Mouse (Mus musculus): ENCODE measurements around the gene Bmt2.

The Bmt2 gene

DNA sequence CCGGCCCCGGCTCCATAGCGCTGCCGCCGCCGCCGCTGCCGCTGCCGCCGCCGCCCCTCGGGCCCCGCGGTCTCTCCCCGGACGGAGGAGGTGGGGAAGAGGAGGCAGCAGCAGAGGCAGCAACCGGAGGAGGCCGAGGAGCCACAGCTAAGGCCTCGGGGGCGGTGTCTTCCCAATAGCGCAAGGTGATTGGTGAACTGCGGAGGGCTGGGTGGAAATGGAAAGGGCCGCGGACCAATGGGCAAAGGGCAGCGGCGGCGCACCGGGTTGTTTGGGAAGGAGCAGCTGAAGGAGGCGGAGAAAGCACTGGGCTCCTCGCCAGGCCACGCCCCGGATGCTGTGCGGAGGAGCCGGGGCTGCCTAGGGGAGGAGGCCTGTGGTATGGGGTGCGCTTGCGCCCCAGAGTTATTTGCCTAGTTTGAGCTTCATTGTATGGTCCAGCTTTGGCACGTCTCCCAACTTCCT, at the start of gene Bmt2:
Gene Bmt2, minus strand, starts transcription at position 149 of the 465 bp plus-strand sequence.
- peak; percentile 99 for DNase-seq (ENCODE audit: low spot score in 2 of 2)

DNA sequence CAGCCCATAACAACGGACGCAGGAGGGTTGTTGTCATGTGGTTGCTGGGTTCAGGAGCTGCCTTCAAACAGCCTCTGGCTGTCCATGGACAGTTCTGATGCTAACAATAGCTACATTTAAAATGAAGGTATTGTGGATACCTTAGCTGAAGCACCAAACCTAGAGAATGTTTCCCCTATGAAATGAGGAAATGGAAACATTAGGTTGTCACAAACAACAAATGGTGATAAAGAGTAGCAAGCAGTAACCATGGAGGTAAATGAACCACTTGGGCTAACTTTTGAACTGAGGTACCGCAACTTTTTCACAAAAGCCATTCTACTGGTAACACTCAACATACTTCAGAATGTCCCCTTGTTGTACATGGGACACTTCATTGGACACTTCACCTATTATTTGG, 44.4 kb upstream of the Bmt2 start:
- no peak for DNase-seq (ENCODE audit: low spot score in 2 of 2)

DNA sequence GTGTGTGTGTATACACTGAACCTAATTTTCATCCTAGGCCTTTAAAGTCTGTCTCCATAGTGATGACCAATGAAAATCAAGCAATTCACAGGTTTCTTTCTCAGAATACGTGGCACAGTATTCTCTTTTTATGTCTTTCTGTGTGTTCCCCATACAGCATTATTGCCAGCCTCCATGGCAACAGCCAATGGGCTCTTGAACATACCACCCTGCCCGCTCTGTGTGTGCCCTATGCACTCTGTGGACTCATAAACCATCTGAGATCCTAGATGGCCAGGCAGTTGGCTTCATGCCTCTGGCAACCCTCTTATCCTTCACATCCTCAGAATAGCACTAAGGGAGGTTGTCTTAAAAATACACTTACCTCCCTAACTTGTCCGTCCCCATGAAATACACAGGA, 37.1 kb upstream of the Bmt2 start:
- no peak for DNase-seq (ENCODE audit: low spot score in 2 of 2)

DNA sequence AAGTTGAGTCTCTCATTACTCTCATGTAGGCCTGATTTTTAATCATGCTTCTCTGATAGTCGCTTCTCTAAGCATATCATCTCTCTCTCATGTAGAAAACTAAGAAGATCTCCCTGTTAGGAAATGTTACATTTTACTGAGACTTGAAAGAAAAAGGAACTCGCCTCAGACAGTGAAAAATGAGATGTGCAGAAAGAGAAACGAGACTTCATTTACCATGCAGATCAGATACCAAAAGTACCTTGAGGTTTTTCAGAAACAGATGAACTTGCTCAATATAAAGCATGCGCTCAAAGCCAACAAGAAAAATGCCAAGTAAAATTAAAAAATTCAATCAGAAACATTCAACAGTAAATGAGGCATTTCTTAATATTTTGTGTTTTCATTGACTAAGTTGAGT, 19.1 kb upstream of the Bmt2 start:
- DNase-seq (ENCODE audit: low spot score in 2 of 2), result no peak

DNA sequence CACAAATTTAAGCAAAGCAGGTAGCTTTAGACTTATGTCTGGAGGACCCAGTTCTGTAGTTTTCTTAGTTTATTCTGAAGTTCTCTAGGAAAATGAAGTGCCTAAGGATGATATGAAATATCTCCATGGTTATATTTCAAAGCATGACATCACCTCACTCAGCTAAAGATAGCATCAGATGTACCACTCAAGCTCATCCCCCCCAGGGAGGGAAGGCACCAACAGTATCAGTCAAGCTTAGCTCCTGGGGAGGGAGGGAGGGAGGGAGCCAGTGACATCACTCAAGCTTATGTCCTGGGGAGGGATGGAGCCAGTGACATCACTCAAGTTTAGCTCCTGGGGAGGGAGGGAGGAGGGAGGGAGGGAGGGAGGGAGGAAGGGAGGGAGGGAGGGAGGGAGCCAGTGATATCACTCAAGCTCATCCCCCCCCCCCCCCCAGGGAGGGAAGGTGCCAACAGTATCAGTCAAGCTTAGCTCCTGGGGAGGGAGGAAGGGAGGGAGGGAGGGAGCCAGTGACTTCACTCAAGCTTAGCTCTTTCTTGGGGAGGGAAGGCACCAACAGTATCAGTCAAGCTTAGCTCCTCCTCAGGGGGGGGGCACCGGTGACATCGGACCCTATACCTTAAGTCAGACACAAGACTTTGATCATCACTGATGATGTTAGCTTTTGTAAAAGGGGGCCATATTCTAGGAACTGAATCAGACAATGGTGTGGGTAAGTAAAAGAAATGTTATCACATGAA, 17.5 kb upstream of the Bmt2 start:
- DNase-seq (ENCODE audit: low spot score in 2 of 2), result no peak

DNA sequence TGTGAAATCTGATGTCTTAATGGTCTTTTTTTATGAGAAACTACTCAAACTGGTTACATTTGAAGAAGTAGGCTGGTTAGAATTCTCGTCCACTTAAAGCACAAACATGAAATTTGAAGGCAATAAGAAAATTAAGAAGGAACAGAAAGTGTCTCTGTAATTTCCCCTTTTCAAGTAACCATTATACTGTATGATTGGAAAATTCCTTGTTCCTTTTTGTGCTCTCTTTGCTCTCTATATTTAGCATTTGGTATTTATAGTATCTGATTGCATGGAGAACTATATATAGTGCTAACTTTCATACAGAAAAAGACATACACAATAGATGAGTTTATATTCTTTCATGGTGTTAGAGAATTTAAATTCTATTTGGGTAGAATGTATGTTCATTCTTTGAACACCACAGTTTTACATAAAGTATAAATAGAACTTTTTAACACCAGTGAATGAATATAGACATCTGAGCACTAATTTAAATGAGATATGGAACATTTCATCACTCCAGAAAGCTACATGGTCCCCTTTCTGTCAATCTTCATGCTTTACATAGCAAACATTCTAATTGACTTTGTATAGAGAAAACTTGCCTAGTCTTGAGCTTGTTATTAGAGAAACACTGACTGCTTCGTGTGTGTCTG, 14.0 kb upstream of the Bmt2 start:
- DNase-seq (ENCODE audit: low spot score in 2 of 2), result no peak

DNA sequence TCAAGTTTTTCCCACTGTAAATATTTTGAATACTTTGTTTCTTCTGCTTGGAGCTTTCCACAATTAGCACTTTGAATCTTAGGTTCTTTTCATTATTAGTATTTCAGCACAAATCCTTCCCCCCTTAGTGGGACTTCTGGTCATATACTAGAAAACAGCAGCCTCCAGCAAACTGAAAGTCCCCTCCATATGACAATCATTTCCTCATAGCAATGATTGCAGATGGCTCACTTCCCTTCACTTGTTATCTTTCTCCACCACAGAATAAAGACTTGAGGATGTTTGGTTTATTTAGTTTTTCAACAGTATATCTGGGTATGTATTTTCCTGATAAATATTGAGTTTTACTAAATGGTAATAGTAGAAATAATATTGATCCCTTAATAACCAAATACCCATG, 12.6 kb upstream of the Bmt2 start:
- no peak for DNase-seq (ENCODE audit: low spot score in 2 of 2)

DNA sequence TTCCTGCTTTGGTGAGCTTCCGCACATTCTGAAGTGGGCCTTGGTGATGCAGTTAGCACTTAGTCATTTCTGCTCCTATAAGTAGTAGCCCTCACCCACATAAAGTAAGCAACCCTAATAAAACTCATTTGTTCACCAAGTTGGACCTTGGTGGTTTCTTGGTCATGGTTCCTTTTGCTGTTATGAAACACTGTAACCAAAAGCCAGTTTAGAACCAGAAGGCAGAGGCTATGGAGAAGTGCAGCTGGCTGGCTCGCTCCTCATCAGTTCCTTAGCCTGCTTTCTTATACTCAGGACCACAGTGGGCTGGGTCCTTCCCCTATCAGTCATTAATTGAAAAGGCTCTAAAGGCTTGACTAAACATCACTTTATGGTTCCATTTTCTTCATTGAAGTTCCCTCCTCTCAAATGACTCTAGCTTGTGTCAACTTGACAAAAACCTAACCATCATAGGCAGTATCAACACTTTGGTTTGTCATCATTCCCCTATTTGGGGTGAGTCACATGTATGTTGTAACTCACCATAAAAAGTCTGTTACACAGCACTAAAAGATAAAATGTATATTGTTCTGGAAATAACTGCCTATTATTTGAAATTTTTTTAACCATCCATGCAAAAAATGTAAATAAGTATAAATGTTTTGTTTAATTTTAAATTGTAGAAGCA, 6.3 kb upstream of the Bmt2 start:
- DNase-seq (ENCODE audit: low spot score in 2 of 2), result no peak

DNA sequence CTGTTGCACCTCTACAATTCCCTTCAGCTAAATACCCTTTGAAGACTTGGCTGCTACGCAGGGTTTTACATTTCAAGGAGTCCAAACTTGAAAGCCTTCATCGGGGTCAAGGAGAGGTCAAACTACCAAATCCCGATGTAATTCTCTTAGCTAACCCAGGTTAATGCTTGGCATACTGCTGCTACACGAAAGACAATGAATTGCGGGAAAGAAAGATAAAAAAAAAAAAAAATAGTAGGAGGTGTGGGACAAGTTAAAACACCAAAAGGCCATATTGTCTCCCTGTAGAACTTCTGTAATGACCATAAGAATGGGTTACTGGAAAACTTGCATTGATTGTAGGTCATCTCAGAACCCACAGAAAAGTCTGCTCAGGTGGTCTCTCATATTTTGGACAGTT, 583 bp upstream of the Bmt2 start:
- DNase-seq (ENCODE audit: low spot score in 2 of 2), result no peak

DNA sequence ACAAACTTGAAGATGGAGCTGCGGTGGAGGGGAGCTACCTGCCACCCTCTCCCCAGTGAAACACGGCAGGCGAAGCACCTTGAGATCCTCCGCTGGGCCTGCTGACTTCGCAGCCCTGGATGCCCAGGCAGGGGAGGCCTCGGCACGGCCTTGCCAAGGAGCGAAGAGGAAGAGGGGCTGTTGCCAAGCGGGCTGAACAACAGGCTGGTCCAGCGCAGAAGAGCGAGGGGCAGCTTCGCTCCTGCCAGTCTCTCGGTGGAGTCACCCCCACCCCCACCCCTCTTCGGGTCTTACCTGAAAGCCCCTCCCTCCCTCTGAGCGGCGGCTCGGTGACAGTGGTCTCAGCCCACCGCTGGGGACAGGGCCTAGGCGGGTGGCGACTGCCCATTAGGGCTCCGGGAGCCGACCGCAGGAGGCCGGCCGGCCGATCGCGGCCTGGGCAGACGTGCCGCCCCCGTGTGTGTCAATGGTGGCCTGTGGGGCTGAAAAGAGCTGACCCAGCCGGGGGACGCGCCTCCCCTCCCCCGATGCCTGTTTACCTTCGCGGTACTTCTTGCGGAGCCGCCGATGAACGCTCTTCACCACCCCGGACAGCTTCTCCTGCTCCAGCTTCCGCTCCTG, 515 bp downstream of the Bmt2 start:
- DNase-seq (ENCODE audit: low spot score in 2 of 2), result peak; percentile 48 to 62

DNA sequence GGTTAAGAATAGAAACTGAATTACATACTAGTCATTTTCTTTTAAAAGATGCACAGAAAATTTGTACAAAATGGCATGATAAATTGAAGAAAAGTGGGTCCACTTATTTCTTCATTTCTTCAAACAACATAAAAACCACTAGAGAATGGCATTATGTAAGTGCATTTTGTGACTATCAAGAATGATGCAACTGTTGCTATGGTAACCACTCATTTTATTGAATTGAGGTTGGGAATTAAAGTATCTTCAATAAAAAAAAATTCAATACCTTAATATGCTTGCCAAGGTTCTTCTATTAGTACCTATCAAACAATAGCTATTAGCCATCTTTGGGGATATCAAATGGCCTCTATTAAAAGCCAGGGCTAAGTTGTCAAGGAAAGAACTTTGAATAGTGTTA, 1.6 kb downstream of the Bmt2 start:
- no peak for DNase-seq (ENCODE audit: low spot score in 2 of 2)

DNA sequence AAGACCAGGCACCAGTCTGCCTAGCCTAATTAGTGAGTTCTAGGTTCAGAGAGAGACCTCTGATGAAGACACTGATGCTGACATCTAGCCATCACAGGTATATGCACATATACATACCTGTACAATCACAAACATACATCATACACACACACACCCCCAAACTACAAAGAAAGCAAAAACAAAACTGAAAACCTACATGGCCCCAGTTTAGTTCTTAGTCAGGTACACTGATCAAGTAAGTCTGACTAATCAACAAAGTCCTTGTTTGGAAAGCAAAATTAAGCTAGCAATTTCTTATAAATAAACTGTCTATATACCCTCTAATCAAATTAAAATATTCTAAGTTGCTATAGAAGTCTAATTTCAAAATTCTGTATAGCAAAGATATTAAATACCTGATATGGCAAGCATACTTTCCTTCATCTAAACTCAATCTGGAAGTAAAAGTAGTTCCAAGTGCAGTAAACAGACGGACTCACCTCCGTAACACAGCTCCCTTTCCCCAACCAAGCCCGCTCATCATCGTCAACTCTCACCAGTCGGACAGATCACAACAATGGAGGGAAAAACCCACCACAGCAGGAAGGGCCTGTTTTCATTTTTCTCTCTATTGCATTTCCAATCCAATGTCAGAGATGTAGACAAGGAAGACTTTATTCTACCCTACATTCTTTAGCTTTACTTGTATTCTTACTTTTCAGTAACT, 3.0 kb downstream of the Bmt2 start:
- DNase-seq (ENCODE audit: low spot score in 2 of 2), result no peak

DNA sequence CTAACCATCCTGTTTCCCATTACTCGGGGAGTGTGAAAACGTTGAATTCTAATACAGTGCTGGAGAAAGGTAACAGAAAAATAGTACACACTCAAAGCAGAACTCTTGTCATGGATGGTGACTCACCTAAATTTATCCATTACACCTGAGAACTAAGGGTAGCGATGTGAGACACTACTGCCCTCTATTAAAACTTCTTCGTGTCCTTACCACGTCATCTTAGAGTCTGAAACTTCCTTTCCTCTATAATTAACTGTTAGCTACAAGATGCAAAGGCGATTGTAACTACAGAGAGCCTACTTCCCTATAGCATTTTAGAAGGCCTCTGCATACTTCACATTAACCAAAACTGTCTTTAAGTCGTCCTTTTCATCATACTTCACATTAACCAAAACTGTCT, 12.1 kb downstream of the Bmt2 start:
- no peak for DNase-seq (ENCODE audit: low spot score in 2 of 2)

DNA sequence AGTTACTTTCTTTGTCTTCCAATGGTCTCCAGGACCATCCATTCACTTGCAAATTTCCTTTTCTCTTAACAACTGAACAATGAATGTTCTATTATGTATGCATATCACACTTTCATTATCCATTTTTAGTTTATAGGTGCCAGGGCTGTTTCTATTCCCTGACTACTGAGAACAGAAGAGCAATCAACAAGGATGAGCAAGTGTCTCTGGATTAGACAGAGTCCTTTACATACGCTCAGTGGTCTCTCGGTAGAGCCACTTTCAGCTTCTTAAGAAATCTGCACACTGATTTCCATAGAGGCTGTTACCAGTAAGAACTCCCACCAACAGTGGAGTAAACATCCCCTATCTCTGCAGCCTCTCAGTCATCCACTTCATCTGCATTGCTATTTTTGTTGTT, 19.8 kb downstream of the Bmt2 start:
- DNase-seq (ENCODE audit: low spot score in 2 of 2), result no peak

DNA sequence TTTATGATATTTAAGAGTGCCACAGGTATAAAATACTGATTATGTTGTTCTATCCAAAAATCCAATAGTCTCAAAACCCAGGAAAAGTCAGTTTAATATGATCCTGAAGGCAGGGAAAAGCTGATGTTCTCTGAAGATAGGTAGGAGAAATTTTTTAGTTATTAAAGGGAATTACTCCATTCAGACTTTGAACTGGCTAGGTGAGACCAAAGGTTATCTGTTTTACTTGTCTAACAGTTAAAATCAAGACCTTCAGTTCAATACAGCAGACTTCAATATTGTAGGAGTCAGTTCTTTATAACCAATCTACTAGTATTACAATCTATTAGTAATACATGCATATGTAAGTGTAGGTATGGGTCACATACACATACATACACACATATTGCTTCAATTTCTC, 23.7 kb downstream of the Bmt2 start:
- no peak for DNase-seq (ENCODE audit: low spot score in 2 of 2)

DNA sequence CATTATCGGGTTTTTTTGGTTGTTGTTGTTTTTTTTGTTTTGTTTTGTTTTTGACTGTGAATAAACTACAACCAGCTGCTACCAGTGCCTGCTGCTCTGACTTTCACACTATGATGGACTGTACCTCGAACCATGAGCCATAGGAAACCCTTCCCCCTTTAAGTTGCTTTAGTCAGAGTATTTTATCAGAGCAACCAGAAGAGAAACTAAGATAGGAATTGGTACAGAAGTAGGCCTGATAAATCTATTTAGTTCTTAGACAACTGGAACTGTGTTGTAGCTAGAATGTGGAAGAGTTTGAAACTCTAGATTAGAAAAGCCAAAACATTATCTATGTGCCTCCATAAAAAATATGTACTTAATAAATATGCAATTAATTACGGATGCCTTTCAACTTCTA, 25.5 kb downstream of the Bmt2 start:
- DNase-seq (ENCODE audit: low spot score in 2 of 2), result no peak

DNA sequence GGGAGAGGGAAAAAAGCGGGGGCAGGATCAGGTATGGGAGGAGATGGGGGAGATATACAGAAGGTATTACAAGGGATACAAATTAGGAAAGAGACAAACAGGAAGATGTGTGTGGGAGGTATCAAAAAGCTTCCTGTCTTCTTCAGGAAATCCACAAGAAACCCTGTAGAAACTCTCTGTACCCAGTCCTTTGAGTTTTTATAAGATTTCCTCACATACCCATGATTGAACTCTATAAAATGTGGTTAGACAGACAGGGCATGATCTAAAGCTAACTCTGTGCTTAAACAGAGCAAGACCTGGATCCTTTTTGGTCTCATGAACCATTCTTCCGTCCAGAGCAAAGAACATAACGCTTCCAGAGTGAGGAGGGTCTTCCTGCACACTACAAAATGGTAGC, 26.9 kb downstream of the Bmt2 start:
- DNase-seq (ENCODE audit: low spot score in 2 of 2), result no peak

DNA sequence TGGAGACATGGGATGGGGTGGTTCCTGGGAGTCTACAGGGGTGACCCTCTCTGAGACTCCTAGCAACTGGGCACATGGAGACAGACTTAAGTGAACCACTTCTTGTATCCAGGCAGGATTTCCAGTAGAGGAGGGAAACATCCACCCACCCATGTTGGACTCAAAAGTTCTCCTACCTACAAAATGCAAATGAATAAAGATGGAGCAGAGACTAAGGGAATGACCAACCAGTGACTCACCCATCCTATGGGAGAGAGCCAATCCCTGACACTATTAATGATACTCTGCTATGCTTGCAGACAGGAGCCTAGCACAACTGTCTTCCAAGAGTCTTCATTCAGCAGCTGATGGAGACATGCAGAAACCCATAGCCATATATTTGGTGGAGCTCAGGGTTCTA, 29.5 kb downstream of the Bmt2 start:
- DNase-seq (ENCODE audit: low spot score in 2 of 2), result no peak

DNA sequence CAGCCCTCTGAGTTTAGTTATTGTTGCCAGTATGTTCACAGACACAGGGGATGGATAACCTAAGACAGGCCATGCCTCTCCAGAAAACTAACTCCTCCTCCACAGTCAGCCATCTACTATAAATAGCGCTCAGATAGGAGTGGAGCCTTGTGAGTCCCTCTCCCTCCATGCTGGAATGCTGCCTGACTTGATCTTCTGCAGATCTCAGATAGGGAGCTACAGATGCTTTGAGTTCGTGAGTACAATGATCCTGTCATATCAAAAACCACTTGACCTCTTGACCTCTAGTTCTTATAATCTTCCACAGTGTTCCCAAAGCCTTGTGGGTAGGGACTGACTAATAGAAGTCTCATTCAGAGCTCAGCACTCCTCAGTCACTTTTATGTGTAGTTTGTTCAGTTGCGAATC, 41.2 kb downstream of the Bmt2 start:
- DNase-seq (ENCODE audit: low spot score in 2 of 2), result no peak

DNA sequence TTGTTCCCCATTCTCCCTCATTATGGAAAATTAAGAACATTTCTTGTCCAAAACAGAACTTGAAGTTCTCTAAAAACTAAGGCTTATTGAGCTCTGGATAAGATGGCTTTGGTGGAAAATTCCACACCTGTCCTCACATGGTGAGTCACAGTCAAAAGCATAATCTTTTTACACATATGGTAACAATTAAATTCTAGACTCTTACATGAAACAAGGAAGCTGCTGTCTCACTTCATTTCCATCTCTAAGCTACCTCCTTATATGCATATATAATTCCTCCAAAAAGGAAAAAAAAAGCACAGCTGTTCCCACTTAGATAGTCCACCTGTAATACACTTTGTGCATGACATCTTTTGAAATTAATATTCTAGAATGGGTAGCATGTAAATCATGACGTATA, 45.2 kb downstream of the Bmt2 start:
- no peak for DNase-seq (ENCODE audit: low spot score in 2 of 2)

DNA sequence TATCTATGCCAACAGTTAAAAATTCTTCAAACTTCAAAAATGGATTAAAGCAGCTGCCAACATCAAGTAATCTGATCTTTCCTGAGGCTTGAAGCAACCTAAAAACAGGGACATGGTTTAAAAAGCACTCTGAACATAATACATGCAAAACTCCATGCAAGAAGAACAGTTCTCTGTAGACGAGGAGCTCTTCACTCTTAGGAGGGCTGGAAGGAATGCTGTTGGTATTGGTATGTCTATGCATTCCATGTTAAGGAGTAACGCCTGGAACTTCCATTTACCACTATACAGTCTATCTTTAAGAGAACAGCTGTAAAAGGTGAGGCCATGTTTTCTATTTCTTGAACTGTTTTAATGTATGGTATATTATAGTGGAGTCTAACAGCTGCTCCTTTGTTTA, 47.2 kb downstream of the Bmt2 start:
- no peak for DNase-seq (ENCODE audit: low spot score in 2 of 2)

DNA sequence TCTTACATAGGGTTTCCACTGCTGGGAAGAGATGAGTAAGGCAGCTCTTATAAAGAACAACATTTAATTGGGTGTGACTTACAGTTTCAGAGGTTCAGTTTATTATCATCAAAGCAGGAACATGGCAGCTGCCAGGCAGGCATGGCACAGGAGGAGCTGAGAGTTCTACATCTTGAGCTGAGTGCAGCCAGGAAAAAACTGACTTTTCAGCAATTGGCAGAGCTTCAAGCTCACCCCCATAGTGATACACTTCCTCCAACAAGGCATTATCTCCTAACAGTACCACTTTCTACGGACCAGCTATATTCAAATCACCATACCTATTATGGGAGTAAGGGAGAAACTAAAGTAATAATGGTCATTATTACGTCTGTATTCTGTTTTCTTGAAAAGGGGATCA, 58.1 kb downstream of the Bmt2 start:
- DNase-seq (ENCODE audit: low spot score in 2 of 2), result no peak
